In the genomic region with DNA sequence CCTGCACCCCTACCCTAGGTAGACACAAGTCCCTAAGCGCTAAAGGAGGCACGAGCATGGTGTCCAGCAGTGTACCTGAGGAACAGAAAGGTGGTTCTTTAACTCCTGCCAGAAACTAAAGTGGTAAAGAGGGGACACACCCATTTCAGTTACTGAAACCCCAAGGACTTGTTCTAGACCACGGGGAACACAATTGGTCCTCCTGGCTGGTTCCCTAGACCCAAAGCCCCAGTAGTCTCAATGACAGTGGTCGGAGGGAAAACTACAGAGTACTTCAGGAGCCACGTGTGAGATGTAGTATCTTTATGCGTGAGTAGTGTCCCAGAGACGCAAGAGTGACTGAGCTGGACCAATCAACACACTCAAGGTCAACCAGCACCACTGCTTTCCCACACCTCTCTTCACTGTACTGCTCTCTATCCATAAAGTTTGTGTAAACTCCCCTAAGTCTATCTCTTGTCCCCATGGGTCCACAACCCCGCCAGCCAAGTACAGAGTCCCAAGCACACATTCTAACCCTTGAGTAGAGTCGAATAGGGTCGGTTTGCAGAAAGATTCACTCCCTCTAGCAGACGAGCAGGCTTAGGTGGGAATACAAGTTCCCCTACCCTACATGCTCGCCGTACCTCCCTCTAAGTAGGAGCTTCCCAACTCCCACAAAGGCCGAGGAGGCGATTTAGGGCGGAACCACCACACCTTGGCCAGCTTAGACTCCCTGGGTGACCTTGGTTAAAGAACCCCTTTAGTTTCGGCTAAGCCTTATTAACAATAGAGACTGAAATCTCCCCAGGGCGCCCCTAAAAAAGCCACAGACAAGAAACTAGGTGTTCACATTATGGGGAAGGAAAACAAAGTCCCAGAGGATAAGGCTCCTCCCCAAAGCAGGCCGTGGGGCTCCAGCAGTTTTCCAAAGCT, we compare ENCODE assay signal across 9 mouse cellular contexts. TPM values are rescaled to one million over a fixed set of nuclear protein-coding genes. Genes with fewer than 3 reads are reported as not detected.
DNase-seq lines count a peak whose midpoint lies in the region; ATAC-seq lines count a peak whose summit lies in the region.
"Had no signal": no experiment of that assay in that cellular context is flagged by ENCODE, and none has a peak within 500 bp of the region (broad histone marks: within the 10 kb centered on the region; RNA-seq: fewer than 3 reads in every experiment).

No protein-coding gene starts in this region.

- H3K27ac ChIP-seq in embryonic facial prominence, embryonic 10.5 days (replicated peaks), result peak overlapping the region; percentile 97
- H3K27ac ChIP-seq in intestine, embryonic 16.5 days (ENCODE audit: low read length), result peak overlapping the region; percentile 98

- H3K4me1 ChIP-seq in embryonic facial prominence, embryonic 10.5 days, result peaks cover 39% of the 10 kb centered on the region
- peaks cover 36% of the 10 kb centered on the region for H3K4me1 ChIP-seq in intestine, embryonic 16.5 days (ENCODE audit: control insufficient read depth, insufficient read depth, low read length)

- H3K36me3 ChIP-seq in embryonic facial prominence, embryonic 10.5 days (replicated peaks), result peaks cover 46% of the 10 kb centered on the region
- peaks cover 21% of the 10 kb centered on the region for H3K36me3 ChIP-seq in intestine, embryonic 16.5 days (ENCODE audit: control insufficient read depth, insufficient read depth, low read length)

- WGBS in embryonic facial prominence, embryonic 10.5 days, result 6% methylated on average over 19 of the region's 19 CpGs
- 7% methylated on average over 19 of the region's 19 CpGs for WGBS in intestine, embryonic 16.5 days

- peak; percentile 38 for DNase-seq in embryo, embryonic 10 days (ENCODE audit: low spot score)
- no peak for DNase-seq in embryo, embryonic 9.5 days (ENCODE audit: extremely low spot score)
- peak; percentile 42 for DNase-seq in 3T3-L1 (ENCODE audit: low read depth, low spot score)
- DNase-seq in embryonic facial prominence, embryonic 10.5 days (ENCODE audit: low spot score), result peak; percentile 42
- peak; percentile 46 for DNase-seq in neural tube, embryonic 10.5 days (ENCODE audit: extremely low spot score, low spot score)
- DNase-seq in right cerebral cortex, postnatal 25 days, result no peak
- DNase-seq in gastrocnemius, adult 8-10 months (ENCODE audit: low spot score in 2 of 2), result no peak

- H3K9me3 ChIP-seq in embryonic facial prominence, embryonic 10.5 days, result no peaks in the 10 kb centered on the region
- no peaks in the 10 kb centered on the region for H3K9me3 ChIP-seq in intestine, embryonic 16.5 days (ENCODE audit: control insufficient read depth, low read length)

- H3K9ac ChIP-seq in intestine, embryonic 16.5 days (ENCODE audit: low read depth, low read length), result peak overlapping the region; percentile 93

- H3K4me2 ChIP-seq in intestine, embryonic 16.5 days (ENCODE audit: low read depth, low read length), result peak overlapping the region; percentile 78

- no peaks in the 10 kb centered on the region for H3K27me3 ChIP-seq in embryonic facial prominence, embryonic 10.5 days (replicated peaks; ENCODE audit: low read depth, poor library complexity, severe bottlenecking)
- no peaks in the 10 kb centered on the region for H3K27me3 ChIP-seq in intestine, embryonic 16.5 days (replicated peaks; ENCODE audit: control insufficient read depth, insufficient read depth, low read length)

- ATAC-seq in intestine, embryonic 16.5 days, result no peak

- H3K4me3 ChIP-seq in embryonic facial prominence, embryonic 10.5 days, result peak overlapping the region; percentile 80
- peak overlapping the region; percentile 68 for H3K4me3 ChIP-seq in intestine, embryonic 16.5 days (ENCODE audit: low read length)

RNA-seq across cellular contexts. Expression of a gene that starts 7.3 kb away (rescaled TPM):
- polyA plus RNA-seq in embryonic facial prominence, embryonic 10.5 days (2016; fragmentation: Nextera tagmentation; extraction: Ambion mirVana), result 87.6 and 105 TPM in 2 replicates
- polyA plus RNA-seq in intestine, embryonic 16.5 days (2015; fragmentation: Nextera tagmentation; extraction: Ambion mirVana), result 48.9 and 59.3 TPM in 2 replicates
- 10 to 100 TPM; 19.1 to 30.7 (median 27.9) TPM for total RNA-seq in gastrocnemius, adult 8-10 months (2022)

RNA-seq across cellular contexts. Expression of a gene that starts 14.9 kb away (rescaled TPM):
- 0.05 and 0.15 TPM in 2 replicates for polyA plus RNA-seq in embryonic facial prominence, embryonic 10.5 days (2016; fragmentation: Nextera tagmentation; extraction: Ambion mirVana)
- 64.2 and 94.9 TPM in 2 replicates for polyA plus RNA-seq in intestine, embryonic 16.5 days (2015; fragmentation: Nextera tagmentation; extraction: Ambion mirVana)
- total RNA-seq in gastrocnemius, adult 8-10 months (2022), result not detected
- total RNA-seq: neutrophil, adult 5-6 weeks had no signal

Comparison
In these comparisons a context has a peak if more than half of its experiments do, and no peak if none do; other contexts are left out.
1. DNase-seq: peak in embryo, embryonic 10 days (single experiment), 3T3-L1 (single experiment), embryonic facial prominence, embryonic 10.5 days (single experiment) and neural tube, embryonic 10.5 days (single experiment); none in embryo, embryonic 9.5 days (single experiment), right cerebral cortex, postnatal 25 days (single experiment) and gastrocnemius, adult 8-10 months (0 of 2).
2. RNA of a gene that starts 14.9 kb away (polyA plus RNA-seq): 64.2 to 94.9 TPM in intestine, embryonic 16.5 days; 0.05 to 0.15 TPM in embryonic facial prominence, embryonic 10.5 days; every median in the first group is over 10 times any median in the second.